Mouse (Mus musculus) myocyte (in vitro differentiated cells): Measurements from ENCODE around the gene Epx.

ENCODE experiments used
- POLR2A ChIP-seq: IDR thresholded peaks from one replicate; pipeline ENCODE4 v1.6.1; 2011; ENCODE audit warnings: low read depth, mild to moderate bottlenecking, control low read depth, moderate library complexity; ENCODE audit not compliant: insufficient read length
- REST ChIP-seq: IDR thresholded peaks from one replicate; pipeline ENCODE4 v1.6.1; 2011; ENCODE audit warnings: mild to moderate bottlenecking, control low read depth, moderate library complexity; ENCODE audit not compliant: insufficient read depth, insufficient read length
- TCF12 ChIP-seq: IDR thresholded peaks from one replicate; pipeline ENCODE4 v1.6.1; 2011; ENCODE audit warnings: mild to moderate bottlenecking, control low read depth; ENCODE audit not compliant: poor library complexity, insufficient read depth, severe bottlenecking

- TF ChIP-seq REST, result no peak
- no peak for TF ChIP-seq POLR2A
- no peak for TF ChIP-seq TCF12
These were observed 6.4 kb upstream of the Epx start for GRCm38 (mm10) chr11:87881714-87882113.
